Mouse (Mus musculus): ENCODE results near the gene Grk5. TPM values are rescaled to one million over a fixed set of nuclear protein-coding genes. Genes with fewer than 3 reads are reported as not detected.

Grk5 gene
- polyA plus RNA-seq, 1 experiment from 2014 or later, result 2.6 TPM

- no peak overlapping the region for H3K4me3 ChIP-seq (ENCODE audit: low read depth, low read length)
- H3K27me3 ChIP-seq (ENCODE audit: control insufficient read depth, insufficient read depth, low read length), result no peaks in the 10 kb centered on the region
- no peaks in the 10 kb centered on the region for H3K4me1 ChIP-seq (replicated peaks; ENCODE audit: control insufficient read depth, insufficient read depth, low read length)
- H3K4me2 ChIP-seq (ENCODE audit: low read depth, low read length, severe bottlenecking), result no peak overlapping the region
- H3K27ac ChIP-seq (ENCODE audit: low read depth, low read length), result no peak overlapping the region
- H3K9ac ChIP-seq (ENCODE audit: low read length), result no peak overlapping the region
- 90% methylated on average over 10 of the region's 10 CpGs for whole genome bisulfite sequencing
- no peaks in the 10 kb centered on the region for H3K36me3 ChIP-seq (ENCODE audit: control insufficient read depth, insufficient read depth, low read length)
- ATAC-seq (replicated peaks; ENCODE audit: low FRiP score), result no peak
- no peak for DNase-seq (ENCODE audit: low spot score)
- H3K9me3 ChIP-seq (ENCODE audit: control insufficient read depth, low read length), result no peaks in the 10 kb centered on the region
These were observed 241.5 kb downstream of the Grk5 start for GRCm38 (mm10) chr19:61131096-61131495.

- no peak for DNase-seq (ENCODE audit: low spot score)
- Histone ChIP-seq H3K4me1 (replicated peaks; ENCODE audit: control insufficient read depth, insufficient read depth, low read length) (no peaks in the 10 kb centered on the region; the same call in 1 of the 2 replicates), H3K27ac (ENCODE audit: low read depth, low read length) (no peak overlapping the region), H3K36me3 (ENCODE audit: control insufficient read depth, insufficient read depth, low read length) (no peaks in the 10 kb centered on the region), H3K9ac (ENCODE audit: low read length) (no peak overlapping the region), H3K27me3 (ENCODE audit: control insufficient read depth, insufficient read depth, low read length) (no peaks in the 10 kb centered on the region), H3K4me2 (ENCODE audit: low read depth, low read length, severe bottlenecking) (no peak overlapping the region), H3K4me3 (ENCODE audit: low read depth, low read length) (no peak overlapping the region), H3K9me3 (ENCODE audit: control insufficient read depth, low read length) (no peaks in the 10 kb centered on the region)
- no peak for ATAC-seq (replicated peaks; ENCODE audit: low FRiP score)
These were observed 249.1 kb downstream of the Grk5 start for GRCm38 (mm10) chr19:61138655-61139054.

- DNase-seq (ENCODE audit: low spot score), result peak; percentile 84
- peak within 1 kb of the TSS; percentile 58 for H3K4me2 ChIP-seq (ENCODE audit: low read depth, low read length, severe bottlenecking)
- under 1% methylated on average over 18 of the region's 18 CpGs for WGBS
- ATAC-seq (replicated peaks; ENCODE audit: low FRiP score), result peak; percentile 100
- H3K9ac ChIP-seq (ENCODE audit: low read length), result peak within 1 kb of the TSS; percentile 67
- H3K9me3 ChIP-seq (ENCODE audit: control insufficient read depth, low read length), result no peaks in the 10 kb centered on the region
- H3K4me1 ChIP-seq (replicated peaks; ENCODE audit: control insufficient read depth, insufficient read depth, low read length), result no peaks in the 10 kb centered on the region; the same call in 1 of the 2 replicates
- H3K36me3 ChIP-seq (ENCODE audit: control insufficient read depth, insufficient read depth, low read length), result no peaks in the 10 kb centered on the region
- H3K27ac ChIP-seq (ENCODE audit: low read depth, low read length), result no peak within 1 kb of the TSS
- no peaks in the 10 kb centered on the region for H3K27me3 ChIP-seq (ENCODE audit: control insufficient read depth, insufficient read depth, low read length)
- peak within 1 kb of the TSS; percentile 51 for H3K4me3 ChIP-seq (ENCODE audit: low read depth, low read length)
These were observed 251.0 kb downstream of the Grk5 start, which contains the start of gene Zfp950 for GRCm38 (mm10) chr19:61140342-61141206. TSS of gene Zfp950 (minus strand) at chr19:61140840.

- peak overlapping the region; percentile 67 for H3K9ac ChIP-seq (ENCODE audit: low read length)
- no peak overlapping the region for H3K27ac ChIP-seq (ENCODE audit: low read depth, low read length)
- DNase-seq (ENCODE audit: low spot score), result no peak
- no peak for ATAC-seq (replicated peaks; ENCODE audit: low FRiP score)
- H3K9me3 ChIP-seq (ENCODE audit: control insufficient read depth, low read length), result no peaks in the 10 kb centered on the region
- no peaks in the 10 kb centered on the region for H3K36me3 ChIP-seq (ENCODE audit: control insufficient read depth, insufficient read depth, low read length)
- WGBS, result 15% methylated on average over 4 of the region's 4 CpGs
- no peaks in the 10 kb centered on the region for H3K27me3 ChIP-seq (ENCODE audit: control insufficient read depth, insufficient read depth, low read length)
- no peaks in the 10 kb centered on the region; the same call in 1 of the 2 replicates for H3K4me1 ChIP-seq (replicated peaks; ENCODE audit: control insufficient read depth, insufficient read depth, low read length)
- H3K4me3 ChIP-seq (ENCODE audit: low read depth, low read length), result peak overlapping the region; percentile 51
- H3K4me2 ChIP-seq (ENCODE audit: low read depth, low read length, severe bottlenecking), result peak overlapping the region; percentile 58; the same call in 1 of the 2 replicates
These were observed 251.8 kb downstream of the Grk5 start for GRCm38 (mm10) chr19:61141299-61141698.

Other genes with a start within 250 kb of the Grk5 start
- gene Nanos1, start 133.8 kb upstream of the Grk5 start, polyA plus RNA-seq (2014; fragmentation: Nextera tagmentation; extraction: Ambion mirVana), result 4.3 and 4.7 TPM in 2 replicates
- gene Eif3a, start 99.1 kb upstream of the Grk5 start, polyA plus RNA-seq (2014; fragmentation: Nextera tagmentation; extraction: Ambion mirVana), result 178 and 179 TPM in 2 replicates
- gene Fam45a, start 78.2 kb upstream of the Grk5 start, polyA plus RNA-seq (2014; fragmentation: Nextera tagmentation; extraction: Ambion mirVana), result 37.1 and 41.2 TPM in 2 replicates
- 11.9 and 13.4 TPM in 2 replicates for gene Sfxn4, start 28.3 kb upstream of the Grk5 start, polyA plus RNA-seq (2014; fragmentation: Nextera tagmentation; extraction: Ambion mirVana)
- gene Prdx3, start 15.2 kb upstream of the Grk5 start, polyA plus RNA-seq (2014; fragmentation: Nextera tagmentation; extraction: Ambion mirVana), result 103 and 106 TPM in 2 replicates